Mouse (Mus musculus): ENCODE measurements around the gene Tspoap1.

Tspoap1 gene

DNA sequence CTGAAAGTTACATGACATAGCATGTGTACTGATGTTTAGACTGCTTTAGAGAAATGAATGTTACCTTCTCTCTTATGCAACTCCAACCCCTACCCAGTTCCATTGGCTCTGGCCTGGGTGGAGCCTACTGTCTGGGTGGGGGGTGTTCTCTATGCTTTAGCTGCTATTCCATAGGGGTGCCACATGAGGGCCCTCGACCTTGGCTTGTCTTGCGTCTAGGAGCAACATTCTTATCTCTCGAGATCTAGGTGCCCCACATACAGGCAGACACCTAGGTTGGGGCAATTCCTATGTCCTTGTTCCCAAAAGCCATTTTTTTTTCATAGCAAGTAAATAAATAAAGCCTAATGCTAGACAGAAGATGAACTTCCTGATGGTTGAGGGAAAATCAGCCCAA is 734 bp upstream of the Tspoap1 start:
- peak; percentile 52 to 58 for DNase-seq (ENCODE audit: low spot score in 2 of 2)

DNA sequence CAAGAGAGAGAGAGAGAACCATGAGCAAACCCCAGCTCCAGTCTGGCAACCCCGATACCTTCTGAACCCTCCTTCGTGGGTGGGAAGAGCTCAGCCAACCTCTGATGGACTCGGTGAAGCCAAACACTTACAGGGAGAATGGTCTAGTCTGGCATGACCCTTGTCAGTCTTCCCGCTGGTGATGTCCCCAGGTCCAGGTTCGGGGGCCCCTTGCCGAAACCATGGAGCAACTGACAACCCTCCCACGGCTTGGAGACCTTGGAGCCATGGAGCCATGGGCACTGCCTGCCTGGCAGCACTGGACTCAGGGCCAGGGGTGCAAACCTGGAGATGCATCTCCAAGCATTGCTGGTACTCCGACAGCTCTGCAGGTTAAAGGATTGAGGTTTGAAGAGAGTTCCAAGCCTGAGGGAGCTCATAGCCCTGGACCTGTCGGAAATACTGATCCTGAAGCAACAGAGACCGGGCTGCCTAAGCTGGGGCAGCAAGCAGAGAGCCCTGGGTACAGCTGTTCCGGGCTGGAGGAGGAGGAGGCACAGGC is 910 bp downstream of the Tspoap1 start:
- DNase-seq (ENCODE audit: low spot score in 2 of 2), result no peak

DNA sequence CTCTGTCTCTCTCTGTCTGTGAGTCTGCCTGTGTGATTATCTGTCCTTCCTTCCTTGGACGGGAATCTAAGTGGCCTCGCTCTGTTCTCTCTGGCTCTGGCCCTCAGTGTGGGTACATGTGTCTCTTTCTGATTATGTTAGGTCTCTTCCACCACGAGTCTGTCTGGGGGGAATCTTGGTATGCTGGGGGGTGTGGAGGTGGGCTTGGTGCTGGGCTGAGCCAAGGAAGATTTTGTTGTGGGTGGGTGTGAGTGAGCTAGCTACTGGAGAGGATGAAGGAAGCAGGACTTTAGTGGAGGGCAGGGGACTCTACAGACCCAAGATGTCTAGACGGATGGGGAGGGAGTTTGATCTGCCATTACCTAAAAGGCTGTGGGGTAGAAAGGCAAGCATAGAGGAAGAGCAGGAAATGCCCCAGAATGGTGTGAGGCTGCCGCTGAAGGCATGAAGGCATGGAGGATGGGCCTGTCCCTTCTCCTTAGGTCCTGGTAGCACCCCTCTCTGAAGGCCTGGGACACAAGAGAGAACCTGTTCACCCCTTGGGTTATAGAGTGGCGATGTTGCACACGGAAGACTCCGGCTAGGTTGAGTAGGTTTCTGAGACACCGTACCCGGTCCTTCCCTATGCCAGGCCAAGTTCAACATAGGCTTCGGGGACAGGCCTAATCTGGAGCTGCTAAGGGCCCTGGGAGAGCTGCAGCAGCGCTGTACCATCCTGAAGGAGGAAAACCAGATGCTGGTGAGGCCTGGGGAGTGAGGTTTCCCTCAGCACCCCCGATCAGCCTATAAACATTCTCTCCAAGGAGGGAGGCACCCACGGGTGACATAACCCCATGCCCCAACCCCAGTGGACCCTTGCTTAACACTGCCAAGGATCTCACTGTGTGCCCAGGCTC is 1.7 kb downstream of the Tspoap1 start:
- DNase-seq (ENCODE audit: low spot score in 2 of 2), result peak in 1 of 2 experiments; percentile 37

DNA sequence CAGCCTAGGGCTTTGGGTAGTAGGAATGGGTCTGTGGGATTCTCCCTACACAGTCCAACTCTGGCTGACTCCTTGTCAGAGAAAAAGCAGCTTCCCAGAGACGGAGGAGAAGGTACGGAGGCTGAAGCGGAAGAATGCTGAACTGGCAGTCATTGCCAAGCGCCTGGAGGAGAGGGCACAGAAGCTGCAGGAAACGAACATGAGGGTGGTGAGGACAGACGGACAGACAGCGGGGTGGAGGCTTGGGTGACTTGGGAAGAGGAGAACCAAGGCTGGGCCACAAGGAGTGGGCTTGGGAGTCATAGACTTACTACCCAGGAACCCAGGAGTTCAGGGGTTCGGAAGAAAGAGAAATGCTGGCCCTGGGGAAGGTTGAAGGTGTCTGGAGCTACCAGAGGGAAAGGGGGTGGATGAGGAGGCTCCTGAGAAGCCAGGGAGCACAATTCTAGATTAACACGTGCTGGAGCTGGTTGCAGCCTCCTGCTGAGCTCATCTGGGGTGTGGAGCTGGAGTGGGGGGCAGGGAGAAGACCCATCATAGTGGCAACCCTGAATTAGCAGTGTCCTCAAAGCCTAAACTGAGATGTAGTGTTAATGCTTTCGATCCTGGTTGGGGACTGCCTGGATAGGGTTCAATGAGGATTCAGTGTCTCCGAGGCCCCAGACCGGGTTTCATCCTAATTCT is 2.5 kb downstream of the Tspoap1 start:
- peak; percentile 47 to 70 for DNase-seq (ENCODE audit: low spot score in 2 of 2)

DNA sequence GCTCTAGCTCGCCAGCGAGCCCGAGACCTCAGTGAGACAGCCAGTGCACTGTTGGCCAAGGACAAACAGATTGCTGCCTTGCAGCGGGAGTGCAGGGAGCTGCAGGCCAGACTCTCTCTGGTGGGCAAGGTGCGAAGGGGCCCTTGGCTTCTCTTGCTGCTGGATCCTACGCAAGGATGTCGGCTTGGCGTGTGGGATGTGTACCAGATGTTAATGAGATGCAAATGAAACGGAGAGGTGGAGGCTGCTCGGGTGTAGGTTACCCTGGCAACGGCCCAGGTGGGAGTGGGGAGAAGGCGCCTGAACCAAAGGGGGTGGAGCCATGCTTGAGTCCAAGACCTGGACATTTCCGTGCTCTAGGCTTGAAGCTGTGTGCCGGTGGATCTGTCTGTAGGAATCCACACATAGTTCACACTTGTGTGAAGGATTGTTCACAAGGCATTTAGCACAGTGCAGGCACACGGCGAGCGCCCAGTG is 3.2 kb downstream of the Tspoap1 start:
- DNase-seq (ENCODE audit: low spot score in 2 of 2), result peak; percentile 84 to 87

DNA sequence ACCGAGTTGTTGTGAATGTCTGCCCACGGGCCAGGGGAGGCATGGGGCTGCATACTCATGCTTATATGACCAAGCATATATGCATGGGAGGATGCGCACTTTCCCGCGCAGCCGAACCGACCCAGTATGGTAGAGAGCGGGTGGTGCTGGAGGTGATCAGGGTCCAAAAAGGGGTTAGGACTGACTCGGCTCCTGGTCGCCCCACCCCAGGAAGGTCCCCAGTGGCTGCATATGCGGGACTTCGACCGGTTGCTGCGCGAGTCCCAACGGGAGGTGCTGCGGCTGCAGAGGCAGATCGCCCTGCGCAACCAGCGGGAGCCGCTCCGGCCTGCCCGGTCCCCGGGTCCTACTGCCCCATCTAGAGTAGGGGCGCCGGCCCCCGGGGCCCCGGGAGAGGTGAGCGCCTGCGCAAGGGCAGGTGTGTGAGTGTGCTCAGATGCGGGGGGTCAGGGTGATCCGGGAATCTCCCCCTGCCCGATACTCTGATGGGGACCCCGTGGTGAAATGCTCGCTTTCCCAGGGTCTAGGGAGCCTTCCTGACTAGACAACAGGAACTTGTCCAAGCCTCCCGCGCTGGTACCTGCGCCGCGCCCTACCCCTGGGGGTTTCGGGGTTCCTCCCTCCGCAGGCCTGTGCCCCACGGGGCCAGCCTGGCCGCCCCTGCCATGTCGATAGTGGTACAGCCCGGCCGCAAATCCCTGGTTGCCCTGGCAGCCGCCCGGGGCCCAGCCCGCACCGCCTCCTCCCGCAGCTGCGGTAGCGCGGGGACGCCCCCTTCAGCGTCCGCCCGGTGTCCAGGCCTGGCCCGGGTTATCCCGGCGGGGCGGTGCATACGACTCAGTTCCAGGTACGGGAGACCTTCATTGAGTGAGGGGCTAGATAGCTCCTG is 3.9 kb downstream of the Tspoap1 start:
- peak in 1 of 2 experiments; percentile 54 for DNase-seq (ENCODE audit: low spot score in 2 of 2)

DNA sequence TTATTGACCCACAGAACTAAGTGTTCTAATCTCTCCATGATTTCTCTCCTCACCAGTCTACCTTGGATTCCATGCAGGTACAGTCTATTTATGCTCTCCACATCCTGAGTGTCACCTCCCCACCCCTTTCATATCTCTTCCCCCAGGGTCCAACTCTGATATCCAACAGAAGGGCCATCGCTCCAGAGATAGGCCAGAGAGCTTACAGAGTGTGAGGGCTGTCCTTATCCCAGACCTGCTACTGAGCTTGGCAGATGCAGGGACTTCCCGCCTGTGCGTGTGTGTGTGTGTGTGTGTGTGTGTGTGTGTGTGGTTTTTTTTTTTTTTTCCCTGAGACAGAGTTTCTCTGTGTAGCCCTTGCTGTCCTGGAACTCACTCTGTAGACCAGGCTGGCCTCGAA is 8.4 kb downstream of the Tspoap1 start:
- DNase-seq (ENCODE audit: low spot score in 2 of 2), result no peak

DNA sequence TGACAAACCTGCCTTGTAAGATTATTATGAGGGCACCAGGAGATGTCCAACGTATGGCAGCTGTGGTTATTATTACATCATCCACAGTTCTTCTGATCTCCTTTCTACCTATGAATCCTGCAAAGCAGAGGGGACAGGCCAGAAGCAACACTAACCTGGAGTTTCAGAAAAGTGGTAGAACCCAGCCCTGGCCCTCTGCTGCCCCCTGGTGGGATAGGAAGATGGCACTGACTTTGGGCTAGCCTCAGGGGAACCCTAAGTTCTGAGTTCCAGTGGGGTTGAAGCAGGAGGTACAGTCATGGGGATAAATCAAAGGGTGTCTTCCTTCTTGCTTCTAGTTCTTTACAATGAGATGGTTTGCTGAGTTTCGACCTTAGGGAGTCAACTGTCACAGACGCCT is 10.6 kb downstream of the Tspoap1 start:
- DNase-seq (ENCODE audit: low spot score in 2 of 2), result peak in 1 of 2 experiments; percentile 79

DNA sequence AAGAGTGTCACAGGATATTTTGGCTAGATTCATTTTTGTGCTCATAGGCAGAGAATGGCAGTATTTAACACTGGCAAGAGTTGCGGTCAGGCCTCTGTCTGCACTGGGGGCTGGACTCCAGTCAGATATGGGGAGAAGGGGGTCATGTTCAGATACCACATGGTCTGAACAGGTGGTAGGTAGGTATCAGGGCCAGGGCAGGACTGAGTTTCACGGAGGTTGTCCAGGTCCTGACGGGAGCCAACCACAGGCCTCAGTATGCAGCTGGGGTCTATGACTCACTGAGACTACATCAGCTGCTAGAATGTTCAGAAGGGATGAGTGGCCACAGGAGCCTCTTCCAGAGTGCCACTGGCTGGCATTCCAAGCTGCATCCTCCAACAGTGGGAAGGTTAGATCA is 12.0 kb downstream of the Tspoap1 start:
- no peak for DNase-seq (ENCODE audit: low spot score in 2 of 2)

DNA sequence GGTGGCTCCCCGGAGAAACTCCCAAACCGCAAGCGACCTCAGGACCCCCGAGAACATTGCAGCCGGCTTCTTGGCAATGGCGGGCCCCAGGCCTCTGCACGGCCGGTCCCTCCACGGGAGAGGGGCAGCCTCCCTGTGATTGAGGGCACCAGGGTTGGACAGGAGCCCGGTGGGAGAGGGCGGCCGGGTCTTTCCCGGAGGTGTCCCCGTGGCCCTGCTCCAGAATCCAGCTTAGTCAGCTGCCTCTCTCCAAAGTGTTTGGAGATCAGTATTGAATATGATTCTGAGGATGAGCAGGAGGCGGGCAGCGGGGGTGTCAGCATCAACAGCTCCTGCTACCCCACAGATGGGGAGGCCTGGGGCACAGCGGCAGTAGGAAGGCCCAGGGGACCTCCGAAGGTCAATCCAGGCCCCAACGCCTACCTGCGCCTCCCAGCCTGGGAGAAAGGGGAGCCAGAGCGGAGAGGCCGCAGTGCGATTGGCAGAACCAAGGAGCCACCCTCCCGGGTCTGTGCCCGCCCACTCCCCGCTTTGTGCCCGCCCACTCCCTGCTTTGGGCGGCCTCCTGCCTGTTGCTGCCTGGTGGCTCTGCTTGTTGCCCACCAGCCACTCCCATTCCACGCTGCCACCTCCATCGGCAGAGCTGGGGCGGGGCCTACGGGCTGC is 17.9 kb downstream of the Tspoap1 start:
- DNase-seq (ENCODE audit: low spot score in 2 of 2), result peak; percentile 48 to 67

DNA sequence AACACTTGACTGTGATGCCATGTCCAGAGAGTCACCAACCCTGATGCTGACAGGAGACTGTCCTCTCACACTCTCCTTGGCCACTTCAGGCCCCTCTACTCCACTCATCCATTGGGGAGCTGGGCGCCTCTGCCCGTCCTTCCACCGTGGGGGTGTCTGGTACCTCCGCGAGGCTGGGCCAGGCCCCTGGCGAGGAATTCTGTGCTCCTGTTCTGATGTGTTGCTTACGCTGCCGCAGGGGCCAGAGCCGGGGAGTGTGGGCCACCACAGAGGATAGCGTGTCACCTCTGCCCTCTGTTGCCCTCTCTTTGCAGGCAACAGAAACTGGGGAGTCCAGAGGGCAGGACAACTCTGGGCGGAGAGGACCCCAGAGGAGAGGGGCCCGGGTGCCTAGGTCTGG is 18.6 kb downstream of the Tspoap1 start:
- no peak for DNase-seq (ENCODE audit: low spot score in 2 of 2)

DNA sequence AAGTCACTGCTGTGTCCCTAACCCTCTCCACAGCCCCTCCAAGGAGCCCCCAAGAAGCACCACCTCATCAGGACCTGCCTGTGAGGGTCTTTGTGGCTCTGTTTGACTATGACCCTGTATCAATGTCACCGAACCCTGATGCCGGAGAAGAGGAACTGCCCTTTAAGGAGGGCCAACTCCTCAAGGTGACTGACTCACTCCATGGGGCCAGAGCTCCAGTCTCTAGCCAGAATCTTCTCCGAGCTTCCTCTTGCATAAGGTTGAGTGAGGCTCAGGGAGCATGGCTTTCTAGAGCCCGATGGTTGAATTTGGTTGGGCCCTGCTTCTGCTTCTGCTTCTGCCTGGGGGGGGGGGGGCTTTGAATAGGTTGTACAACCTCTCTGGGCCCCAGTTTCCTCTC is 19.1 kb downstream of the Tspoap1 start:
- DNase-seq (ENCODE audit: low spot score in 2 of 2), result no peak

DNA sequence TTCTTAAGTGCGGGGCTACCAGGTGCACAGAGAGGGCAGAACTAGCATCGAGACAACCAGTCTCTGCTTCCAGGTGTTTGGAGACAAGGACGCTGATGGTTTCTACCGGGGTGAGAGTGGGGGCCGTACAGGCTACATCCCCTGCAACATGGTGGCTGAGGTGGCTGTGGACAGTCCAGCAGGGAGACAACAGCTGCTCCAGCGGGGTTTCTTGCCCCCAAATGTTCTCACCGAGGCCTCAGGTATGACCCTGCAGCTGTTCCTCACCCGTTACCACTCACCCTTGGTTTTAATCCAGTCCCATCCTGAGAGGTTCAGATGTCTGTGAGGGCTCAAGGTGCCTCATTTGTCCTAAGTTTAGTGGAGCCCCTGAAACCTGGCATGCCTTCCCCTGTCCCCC is 19.8 kb downstream of the Tspoap1 start:
- no peak for DNase-seq (ENCODE audit: low spot score in 2 of 2)

DNA sequence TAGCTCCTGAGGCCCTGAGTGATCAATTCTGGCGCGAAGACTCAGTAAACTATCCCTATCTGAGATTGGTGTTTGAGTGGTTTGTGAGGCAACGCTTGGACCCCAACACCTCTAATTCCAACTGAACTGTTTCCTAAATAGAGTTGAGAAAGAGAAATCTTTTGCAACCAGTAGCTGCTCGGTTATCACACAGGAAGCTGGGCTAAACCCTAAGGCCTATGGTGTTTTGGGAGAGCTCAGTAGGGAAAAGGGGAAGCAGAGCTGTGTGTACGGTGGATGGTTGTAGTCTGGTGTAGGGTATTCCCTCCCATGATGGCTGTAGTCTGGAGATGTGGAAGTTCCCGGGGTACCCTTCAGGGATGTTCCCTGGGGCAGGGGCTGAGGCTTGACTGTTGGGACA is 29.7 kb downstream of the Tspoap1 start:
- DNase-seq (ENCODE audit: low spot score in 2 of 2), result no peak

DNA sequence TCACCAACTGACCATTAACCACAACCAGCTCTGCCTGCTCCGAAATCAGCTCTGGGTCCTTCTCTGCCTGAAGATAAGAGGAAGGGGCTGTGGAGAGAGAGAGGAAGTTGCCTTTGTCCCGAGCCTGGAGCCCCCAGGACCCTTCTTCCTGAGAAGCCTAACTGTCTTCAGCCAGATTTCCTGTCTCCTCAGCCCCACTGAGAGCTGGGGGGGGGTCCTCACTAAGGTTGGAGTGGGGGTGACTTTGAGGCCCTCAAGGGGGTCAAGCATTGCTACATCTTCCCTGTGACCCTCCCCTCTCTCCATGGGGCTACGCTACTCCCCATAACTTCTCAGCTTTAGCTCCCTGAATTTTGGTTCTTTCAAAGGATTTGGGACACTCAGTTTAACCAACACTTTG is 33.1 kb downstream of the Tspoap1 start, which contains the start of gene Mpo:
Gene Mpo, plus strand, starts transcription at position 122 of the 400 bp plus-strand sequence.
- DNase-seq (ENCODE audit: low spot score in 2 of 2), result no peak

DNA sequence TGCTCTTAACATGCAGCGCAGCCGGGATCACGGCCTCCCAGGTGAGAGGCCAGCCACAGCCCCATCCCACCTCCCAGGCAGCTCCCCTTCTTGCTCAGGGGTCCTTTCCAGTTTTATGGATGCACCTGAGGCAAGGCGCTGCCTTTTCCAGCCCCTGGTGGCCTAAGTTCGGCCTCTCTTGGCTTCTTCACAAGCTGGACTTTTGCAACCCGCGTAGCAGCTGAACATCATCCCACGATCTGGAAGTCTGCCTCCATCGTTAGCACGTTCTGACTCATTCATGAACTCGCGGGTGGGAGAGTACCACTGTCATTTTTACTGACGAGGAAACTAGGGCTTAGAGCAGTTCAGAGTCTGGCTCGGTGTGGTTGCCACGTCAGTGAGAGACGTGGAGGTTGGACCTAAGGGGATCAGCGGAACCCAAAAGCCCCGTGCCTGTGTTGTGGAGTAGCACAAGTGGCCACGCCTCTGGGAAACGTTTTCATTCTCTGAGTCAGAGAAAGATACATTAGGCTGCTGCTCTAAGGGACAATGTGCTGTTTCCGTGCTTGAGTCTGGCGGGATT is 41.5 kb downstream of the Tspoap1 start:
- peak; percentile 28 to 63 for DNase-seq (ENCODE audit: low spot score in 2 of 2)

DNA sequence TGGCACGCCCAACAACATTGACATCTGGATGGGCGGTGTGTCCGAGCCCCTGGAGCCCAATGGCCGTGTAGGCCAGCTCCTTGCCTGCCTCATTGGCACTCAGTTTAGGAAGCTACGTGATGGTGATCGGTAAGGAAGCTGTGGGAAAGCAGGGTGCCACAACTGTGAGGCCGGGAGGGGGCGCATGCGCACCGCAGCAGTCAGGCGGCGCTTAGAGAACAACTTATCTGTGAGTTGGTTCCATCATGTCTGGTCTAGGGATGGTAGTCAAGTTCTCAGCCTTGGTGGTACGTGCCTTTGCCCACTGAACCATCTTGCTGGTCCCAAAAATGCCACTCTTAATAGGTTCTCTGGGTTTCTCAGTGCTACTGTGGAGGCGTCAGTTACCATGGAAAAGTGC is 42.3 kb downstream of the Tspoap1 start:
- peak in 1 of 2 experiments; percentile 46 for DNase-seq (ENCODE audit: low spot score in 2 of 2)

DNA sequence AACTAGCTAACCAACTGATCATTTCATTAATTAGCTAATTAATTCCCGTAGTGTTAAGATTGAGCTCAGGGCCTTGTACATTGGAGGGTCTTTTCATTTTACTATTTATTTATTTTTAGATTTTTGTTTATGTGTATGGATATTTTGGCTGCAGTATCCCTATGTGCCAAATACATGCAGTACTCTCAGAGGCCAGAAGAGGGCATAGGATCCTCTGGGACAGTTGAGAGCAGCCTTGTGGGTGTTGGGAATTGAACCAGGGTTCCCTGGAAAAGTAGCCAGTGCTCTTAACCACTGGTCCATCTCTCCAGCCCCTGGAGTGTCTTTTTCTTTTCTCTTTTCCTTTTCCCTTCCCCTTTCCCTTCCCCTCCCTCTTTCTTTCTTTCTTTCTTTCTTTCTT is 45.1 kb downstream of the Tspoap1 start:
- DNase-seq (ENCODE audit: low spot score in 2 of 2), result no peak

DNA sequence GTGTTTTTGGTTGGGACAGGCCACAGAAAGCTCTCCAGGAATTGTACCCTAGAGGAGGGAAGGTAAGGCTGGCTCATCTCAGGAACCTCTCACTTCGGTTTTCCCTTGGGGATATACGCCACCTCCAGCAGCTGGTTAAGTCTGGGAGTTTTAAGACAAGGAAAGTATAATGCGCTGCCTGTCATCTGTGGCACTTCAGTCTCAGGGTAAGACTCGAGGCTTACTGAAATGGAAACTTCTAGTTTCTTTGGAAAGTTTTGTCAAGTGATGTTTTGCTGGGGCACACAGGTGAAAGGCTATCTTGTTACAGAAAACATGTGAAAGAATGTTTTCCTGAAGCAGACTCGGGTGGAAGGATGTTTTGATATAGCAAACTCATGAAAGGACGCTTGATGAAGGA is 47.1 kb downstream of the Tspoap1 start:
- DNase-seq (ENCODE audit: low spot score in 2 of 2), result no peak

DNA sequence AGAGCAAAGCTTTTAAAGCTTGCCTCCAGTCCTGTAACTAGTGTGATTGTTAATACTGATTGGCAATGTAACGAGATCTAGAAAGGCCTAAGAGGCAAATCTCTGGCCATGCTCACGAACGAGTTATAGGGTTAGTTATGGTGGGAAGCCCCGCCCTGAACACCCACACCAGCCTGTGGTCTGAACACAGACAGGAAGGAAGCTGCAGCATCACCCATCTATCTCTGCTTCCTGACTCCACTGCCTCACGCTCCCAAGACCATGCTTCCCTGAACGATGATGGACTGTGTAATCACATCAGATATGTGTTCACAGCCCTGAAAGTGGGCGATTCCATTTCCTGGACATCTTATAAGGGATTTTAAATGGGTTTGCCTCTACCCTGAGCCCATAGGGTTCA is 47.9 kb downstream of the Tspoap1 start:
- no peak for DNase-seq (ENCODE audit: low spot score in 2 of 2)

DNA sequence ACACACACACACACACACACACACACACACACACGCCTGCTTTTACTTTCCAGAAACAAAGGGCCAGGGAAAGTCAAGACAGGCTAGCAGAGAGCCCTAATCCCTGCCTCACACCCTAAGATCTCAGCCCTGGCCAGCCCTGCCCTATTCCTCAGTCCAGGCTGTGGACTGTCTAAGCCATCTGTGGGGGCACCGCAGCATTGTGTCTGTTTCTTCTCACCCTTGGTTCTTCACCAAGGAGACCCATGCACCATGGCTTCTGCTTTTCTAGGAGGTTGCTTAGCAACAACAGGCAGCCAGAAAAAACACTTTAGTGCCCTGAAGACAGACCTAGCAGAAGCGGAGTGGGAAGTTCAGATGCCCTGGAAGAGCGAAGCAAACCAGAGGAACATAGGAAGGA is 51.1 kb downstream of the Tspoap1 start:
- DNase-seq (ENCODE audit: low spot score in 2 of 2), result no peak
